Mouse (Mus musculus) cerebellum, postnatal 25 days (tissue): ENCODE results near the gene Fam184b.

Experiments
- DNase-seq, 2 experiments: peaks; one replicate each; pipeline ENCODE4 v3.0.0; 2021; ENCODE audit warnings: mixed read lengths in 2 of 2

Fam184b gene

GRCm38 (mm10) chr5:45510071-45510470, 129.3 kb downstream of the Fam184b start:
- DNase-seq: no peak

GRCm38 (mm10) chr5:45497564-45497963, 141.8 kb downstream of the Fam184b start:
- DNase-seq: no peak

- DNase-seq: no peak
These were observed 142.4 kb downstream of the Fam184b start for GRCm38 (mm10) chr5:45496930-45497550.

- DNase-seq: no peak
These were observed 142.9 kb downstream of the Fam184b start for GRCm38 (mm10) chr5:45496479-45496878.

- DNase-seq: no peak
These were observed 143.4 kb downstream of the Fam184b start for GRCm38 (mm10) chr5:45496042-45496441.

- no peak for DNase-seq
These were observed 143.9 kb downstream of the Fam184b start for GRCm38 (mm10) chr5:45495429-45495975.

- no peak for DNase-seq
These were observed 145.2 kb downstream of the Fam184b start for GRCm38 (mm10) chr5:45494093-45494755.

GRCm38 (mm10) chr5:45493191-45494092, 146.0 kb downstream of the Fam184b start, which contains the start of gene Lap3:
Lap3 (plus strand) TSS chr5:45493374.
- DNase-seq: peak; percentile 97 to 99

GRCm38 (mm10) chr5:45491776-45492175, 147.6 kb downstream of the Fam184b start:
- no peak for DNase-seq

- DNase-seq: no peak
These were observed 155.8 kb downstream of the Fam184b start for GRCm38 (mm10) chr5:45483654-45484053.

GRCm38 (mm10) chr5:45482607-45483006, 156.8 kb downstream of the Fam184b start:
- DNase-seq: no peak

- no peak for DNase-seq
These were observed 158.3 kb downstream of the Fam184b start for GRCm38 (mm10) chr5:45481125-45481524.

- DNase-seq: no peak
These were observed 159.3 kb downstream of the Fam184b start for GRCm38 (mm10) chr5:45480066-45480465.
